Mouse (Mus musculus): ENCODE results near the gene Arl6ip1.

- TF ChIP-seq CTCF (IDR thresholded peaks at IDR 0.05; ENCODE audit: low read depth) (no peak), EP300 (IDR thresholded peaks at IDR 0.05; ENCODE audit: low read depth) (no peak)
Measured at GRCm38 (mm10) chr7:118128925-118129429, 485 bp downstream of the Arl6ip1 start.
